Mouse (Mus musculus) stomach, embryonic 16.5 days (tissue): Measurements from ENCODE around the gene Acat1. TPM values are rescaled to one million over a fixed set of nuclear protein-coding genes. Genes with fewer than 3 reads are reported as not detected.

Source experiments
- ATAC-seq: fragments of 200-750 bp; cut with Nextera tagmentation; 2 replicates; pipeline ENCODE4 v1.8.0; 2017; ENCODE audit warnings: moderate number of reproducible peaks, moderate TSS enrichment; ENCODE audit not compliant: insufficient read depth, low FRiP score
- H3K27ac ChIP-seq: fragments of 300-500 bp; sonication (generic); 2 replicates; pipeline ENCODE4 v1.5.1; 2014; ENCODE audit warnings: low read length
- H3K27me3 ChIP-seq: fragments of 300-500 bp; sonication (generic); 2 replicates; pipeline ENCODE4 v1.6.1; 2014; ENCODE audit warnings: low read length, control low read depth, mixed read lengths; ENCODE audit not compliant: control insufficient read depth, insufficient read depth
- H3K36me3 ChIP-seq: fragments of 300-500 bp; sonication (generic); 2 replicates; pipeline ENCODE4 v1.6.1; 2014; ENCODE audit warnings: low read length; ENCODE audit not compliant: control insufficient read depth, insufficient read depth
- H3K4me1 ChIP-seq: fragments of 300-500 bp; sonication (generic); 2 replicates; pipeline ENCODE4 v1.6.1; 2014; ENCODE audit warnings: low read length, control low read depth, mixed read lengths; ENCODE audit not compliant: control insufficient read depth, insufficient read depth
- H3K4me2 ChIP-seq: fragments of 300-500 bp; sonication (generic); 2 replicates; pipeline ENCODE4 v1.6.1; 2014; ENCODE audit warnings: low read depth, low read length, mixed read lengths
- H3K4me3 ChIP-seq: fragments of 300-500 bp; sonication (generic); replicated peaks from 2 replicates; pipeline ENCODE4 v1.5.1; 2014; ENCODE audit warnings: mild to moderate bottlenecking, low read length
- H3K9ac ChIP-seq: fragments of 300-500 bp; sonication (generic); 2 replicates; pipeline ENCODE4 v1.6.1; 2014; ENCODE audit warnings: low read length
- H3K9me3 ChIP-seq: fragments of 300-500 bp; sonication (generic); replicated peaks from 2 replicates; pipeline ENCODE4 v1.6.1; 2016; ENCODE audit warnings: low read length, control low read depth; ENCODE audit not compliant: control insufficient read depth
- WGBS: fragments of 180-500 bp; shearing (Covaris S2); extraction: QIAGEN DNeasy Blood & Tissue Kit; methylation state at CpG from one replicate; pipeline ENCODE4 v1.1.7; 2014; 5-methylcytosine and 5-hydroxymethylcytosine counted together
- polyA plus RNA-seq: library from polyadenylated mRNA; unstranded; fragments of >200 nt; fragmentation: Nextera tagmentation; extraction: Ambion mirVana; gene quantifications from 2 replicates; pipeline ENCODE4 v1.2.1, GENCODE M21; 2015

Acat1 gene
- polyA plus RNA-seq, 1 experiment from 2014 or later, result 141 TPM

DNA sequence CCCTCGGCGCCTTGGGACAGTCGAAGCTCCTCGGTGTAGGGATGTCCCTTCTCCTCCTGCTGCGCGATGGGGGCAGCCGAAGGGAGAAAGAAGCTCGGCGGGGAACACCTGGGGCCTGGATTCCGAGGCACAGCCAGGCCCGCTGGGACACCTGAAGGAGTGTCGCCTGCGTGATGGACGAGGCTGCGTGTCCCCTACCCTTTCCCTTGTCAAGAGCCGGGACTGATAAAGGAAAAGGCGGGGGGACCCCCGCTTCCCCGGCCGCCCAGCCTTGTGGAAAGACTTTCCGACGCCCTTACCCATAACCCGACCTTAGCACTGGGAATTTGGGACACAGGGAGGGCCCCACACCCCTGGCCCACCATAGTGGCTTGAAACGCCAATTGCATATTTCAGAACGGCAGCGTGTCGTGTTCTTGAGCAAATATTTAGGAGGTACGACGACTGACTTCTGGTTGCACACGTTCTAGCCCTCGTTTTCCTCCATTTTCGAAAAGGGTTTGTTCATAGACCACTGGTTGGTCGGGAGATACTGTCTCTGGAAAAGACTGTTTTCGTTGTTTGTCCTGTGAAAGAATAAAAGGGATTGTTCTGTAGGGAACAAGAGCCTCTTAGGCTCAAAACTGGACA, 72.7 kb downstream of the Acat1 start:
- ATAC-seq, result no peak
- Histone ChIP-seq H3K4me2 (peak overlapping the region; percentile 68), H3K9ac (peak overlapping the region; percentile 91), H3K4me1 (peaks cover 14% of the 10 kb centered on the region), H3K36me3 (no peaks in the 10 kb centered on the region), H3K27ac (peak overlapping the region; percentile 93), H3K27me3 (no peaks in the 10 kb centered on the region), H3K9me3 (no peaks in the 10 kb centered on the region), H3K4me3 (peak overlapping the region; percentile 91)
- WGBS, result under 1% methylated on average over 32 of the region's 34 CpGs

DNA sequence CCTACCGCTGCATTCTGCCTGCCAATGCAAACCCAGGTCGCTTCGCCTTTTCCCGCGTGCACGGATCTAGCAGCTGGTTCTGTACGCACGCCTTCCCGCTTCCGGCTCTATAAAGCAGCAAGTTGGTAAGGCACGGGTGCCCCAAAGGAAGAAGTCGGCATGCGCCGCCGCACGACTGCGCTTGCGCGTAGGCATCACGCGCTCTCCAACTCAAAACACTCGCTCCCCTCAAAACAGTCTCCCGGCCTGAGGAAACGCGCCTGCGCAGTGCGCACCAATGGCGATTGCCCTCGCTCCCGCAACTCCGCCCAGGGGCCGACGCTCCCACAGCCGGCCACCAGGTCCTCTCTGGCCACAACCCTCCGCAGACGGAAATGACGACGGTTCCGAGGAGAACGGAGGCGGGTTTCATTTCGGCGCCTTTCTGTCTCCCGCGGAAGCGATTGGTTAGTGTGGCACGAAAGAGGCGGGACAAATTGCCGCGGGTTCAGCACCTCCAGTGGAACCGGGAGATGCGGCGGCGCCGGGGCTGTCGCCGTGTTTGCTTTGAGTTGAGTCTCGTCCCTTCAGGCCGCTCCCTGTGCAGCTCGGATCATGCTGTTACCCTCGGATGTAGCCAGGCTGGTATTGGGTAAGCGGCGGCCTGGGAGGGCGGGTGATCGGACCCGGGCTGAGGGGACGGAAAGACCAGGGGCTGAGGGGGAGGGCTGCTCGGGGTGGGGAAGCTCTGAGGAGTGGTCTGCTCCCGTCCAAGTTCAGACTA, 73.4 kb downstream of the Acat1 start, which contains the start of the genes Atm and Npat:
Atm (minus strand) TSS at position 183 of the 763 bp plus-strand sequence.
Npat (plus strand) TSS at position 490 of the 763 bp plus-strand sequence.
- Histone ChIP-seq H3K36me3 (no peaks in the 10 kb centered on the region), H3K9me3 (no peaks in the 10 kb centered on the region), H3K9ac (peak within 1 kb of the TSS; percentile 91), H3K27ac (peak within 1 kb of the TSS; percentile 93), H3K4me1 (peaks cover 14% of the 10 kb centered on the region), H3K4me3 (peak within 1 kb of the TSS; percentile 91), H3K27me3 (no peaks in the 10 kb centered on the region), H3K4me2 (peak within 1 kb of the TSS; percentile 88)
- ATAC-seq, result peak; percentile 99
- under 1% methylated on average over 69 of the region's 69 CpGs for WGBS

DNA sequence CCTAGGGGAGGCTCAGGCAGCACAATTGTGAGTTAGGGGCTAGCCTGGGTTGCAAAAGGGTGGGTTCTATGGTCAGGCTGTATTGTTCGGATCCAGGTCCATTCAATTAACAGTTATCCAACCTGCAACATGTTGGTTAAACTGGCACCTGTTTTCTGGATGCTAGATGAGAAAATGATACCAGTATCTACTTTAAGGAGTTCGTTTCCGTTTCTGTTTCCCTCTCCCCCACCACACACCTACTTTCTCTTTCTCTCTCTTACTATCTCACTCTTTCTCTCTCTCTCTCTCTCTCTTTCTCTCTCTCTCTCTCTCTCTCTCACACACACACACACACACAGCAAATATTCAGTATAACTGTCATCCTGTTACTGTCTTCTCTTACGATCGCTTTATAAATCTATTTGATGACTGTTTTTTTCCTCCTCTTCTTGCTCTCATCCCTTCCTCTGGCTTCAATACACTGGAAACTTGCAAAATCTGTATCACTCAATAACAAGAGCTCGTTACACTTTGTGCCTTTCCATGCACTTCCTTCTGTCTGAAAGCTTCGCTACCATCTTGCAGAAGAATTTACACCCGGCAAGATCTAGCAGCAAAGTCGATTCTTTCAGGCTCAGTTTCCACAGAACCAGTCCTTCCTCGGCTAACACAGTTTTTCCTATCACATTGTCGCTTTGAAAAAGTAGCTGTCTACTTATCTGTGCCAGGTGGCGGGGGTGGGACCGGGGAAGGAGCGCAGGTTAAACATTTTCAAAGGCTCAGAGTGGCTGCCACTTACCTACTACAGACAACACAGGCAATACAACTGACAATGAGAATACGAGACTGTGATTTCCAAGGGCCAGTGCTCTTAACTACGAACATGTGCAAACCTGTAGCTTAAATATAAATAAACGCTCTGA, 74.5 kb downstream of the Acat1 start:
- Histone ChIP-seq H3K4me3 (peak overlapping the region; percentile 91), H3K4me2 (peak overlapping the region; percentile 88), H3K9me3 (no peaks in the 10 kb centered on the region), H3K36me3 (no peaks in the 10 kb centered on the region), H3K4me1 (peaks cover 14% of the 10 kb centered on the region), H3K27me3 (no peaks in the 10 kb centered on the region), H3K27ac (peak overlapping the region; percentile 85), H3K9ac (peak overlapping the region; percentile 79)
- no peak for ATAC-seq
- 12% methylated on average over 17 of the region's 17 CpGs for WGBS

Other genes starting within 250 kb of the Acat1 start
- gene Kdelc2, start 226.4 kb downstream of the Acat1 start, polyA plus RNA-seq, result 33.5 and 33.7 TPM in 2 replicates
- 0.45 and 1.1 TPM in 2 replicates for gene 4930550C14Rik, start 208.1 kb downstream of the Acat1 start, polyA plus RNA-seq
- gene Atm, start 73.6 kb downstream of the Acat1 start, polyA plus RNA-seq, result 10.9 and 13.1 TPM in 2 replicates
- 16.9 and 17.2 TPM in 2 replicates for gene Npat, start 73.3 kb downstream of the Acat1 start, polyA plus RNA-seq
- 21.8 and 22.3 TPM in 2 replicates for gene Cul5, start 59.6 kb upstream of the Acat1 start, polyA plus RNA-seq
- 0.40 and 0.51 TPM in 2 replicates for gene Rab39, start 95.8 kb upstream of the Acat1 start, polyA plus RNA-seq
- 7.9 and 9.4 TPM in 2 replicates for gene Slc35f2, start 161.2 kb upstream of the Acat1 start, polyA plus RNA-seq
- 2.0 and 74.3 TPM in 2 replicates for gene Sln, start 239.8 kb upstream of the Acat1 start, polyA plus RNA-seq